Mouse (Mus musculus) fat pad, adult 2 months (tissue): Measurements from ENCODE around the gene Maged1.
"Not testable (repeated sequence)": the region's sequence is repeated elsewhere in the genome, so short reads cannot be mapped to it uniquely, and the experiment has no call there.

Experiments used
- DNase-seq: peaks from one replicate; pipeline ENCODE4 v3.0.0-alpha.2; 2011; ENCODE audit warnings: low read depth, low spot score; ENCODE audit errors: extremely low read depth

Gene Maged1

GRCm38 (mm10) chrX:94541918-94542355 is at the start of gene Maged1:
Gene Maged1 (minus strand): TSS chrX:94542143.
- peak; percentile 50 for DNase-seq

GRCm38 (mm10) chrX:94580251-94580650 is 38.3 kb upstream of the Maged1 start:
- DNase-seq, result no peak

GRCm38 (mm10) chrX:94564694-94565093 is 22.8 kb upstream of the Maged1 start:
- DNase-seq, result no peak

- no peak for DNase-seq
Measured at GRCm38 (mm10) chrX:94562392-94562791, 20.4 kb upstream of the Maged1 start.

- DNase-seq, result no peak
Measured at GRCm38 (mm10) chrX:94548227-94548626, 6.3 kb upstream of the Maged1 start.

- no peak for DNase-seq
Measured at GRCm38 (mm10) chrX:94545941-94546340, 4.0 kb upstream of the Maged1 start.

GRCm38 (mm10) chrX:94544923-94545322 is 3.0 kb upstream of the Maged1 start:
- DNase-seq, result no peak

GRCm38 (mm10) chrX:94542536-94542935 is 593 bp upstream of the Maged1 start:
- DNase-seq, result no peak

GRCm38 (mm10) chrX:94541206-94541605 is 737 bp downstream of the Maged1 start:
- no peak for DNase-seq

GRCm38 (mm10) chrX:94540341-94541201 is 1.4 kb downstream of the Maged1 start:
- DNase-seq, result no peak

GRCm38 (mm10) chrX:94534346-94534745 is 7.6 kb downstream of the Maged1 start:
- DNase-seq, result no peak

- no peak for DNase-seq
Measured at GRCm38 (mm10) chrX:94530301-94530700, 11.6 kb downstream of the Maged1 start.

GRCm38 (mm10) chrX:94522166-94522565 is 19.8 kb downstream of the Maged1 start:
- DNase-seq, result no peak

GRCm38 (mm10) chrX:94508442-94508819 is 33.5 kb downstream of the Maged1 start:
- no peak for DNase-seq

- not testable (repeated sequence) for DNase-seq
Measured at GRCm38 (mm10) chrX:94507698-94508441, 34.1 kb downstream of the Maged1 start.

GRCm38 (mm10) chrX:94486001-94486792 is 55.7 kb downstream of the Maged1 start:
- DNase-seq, result no peak
